Mouse (Mus musculus) forebrain, embryonic 15.5 days (tissue): Measurements from ENCODE around the gene Jarid2. TPM values are rescaled to one million over a fixed set of nuclear protein-coding genes. Genes with fewer than 3 reads are reported as not detected.

ENCODE experiments used
- ATAC-seq: fragments of 200-750 bp; cut with Nextera tagmentation; replicated peaks from 2 replicates; pipeline ENCODE4 v1.8.0; 2017; ENCODE audit warnings: mild to moderate bottlenecking, moderate TSS enrichment, moderate library complexity
- H3K27ac ChIP-seq: fragments of 300-500 bp; sonication (generic); replicated peaks from 2 replicates; pipeline ENCODE4 v1.5.1; 2015; ENCODE audit warnings: mild to moderate bottlenecking, inconsistent platforms
- H3K27me3 ChIP-seq: fragments of 300-500 bp; sonication (generic); 2 replicates; pipeline ENCODE4 v1.6.1; 2015; ENCODE audit warnings: inconsistent platforms
- H3K36me3 ChIP-seq: fragments of 300-500 bp; sonication (generic); 2 replicates; pipeline ENCODE4 v1.6.1; 2015; ENCODE audit warnings: mild to moderate bottlenecking, inconsistent platforms
- H3K4me1 ChIP-seq: fragments of 300-500 bp; sonication (generic); 2 replicates; pipeline ENCODE4 v1.6.1; 2015; ENCODE audit warnings: inconsistent platforms
- H3K4me2 ChIP-seq: fragments of 300-500 bp; sonication (generic); replicated peaks from 2 replicates; pipeline ENCODE4 v1.6.1; 2015; ENCODE audit warnings: mild to moderate bottlenecking, inconsistent platforms
- H3K4me3 ChIP-seq: fragments of 300-500 bp; sonication (generic); 2 replicates; pipeline ENCODE4 v1.5.1; 2015; ENCODE audit warnings: mild to moderate bottlenecking, inconsistent platforms
- H3K9ac ChIP-seq: fragments of 300-500 bp; sonication (generic); replicated peaks from 2 replicates; pipeline ENCODE4 v1.6.1; 2015; ENCODE audit warnings: mild to moderate bottlenecking, inconsistent platforms
- H3K9me3 ChIP-seq: fragments of 300-500 bp; sonication (generic); 2 replicates; pipeline ENCODE4 v1.6.1; 2016; ENCODE audit warnings: inconsistent platforms
- WGBS: fragments of 180-500 bp; shearing (Covaris S2); methylation state at CpG from one replicate; pipeline ENCODE4 v1.1.7; 2015; ENCODE audit warnings: mixed read lengths; 5-methylcytosine and 5-hydroxymethylcytosine counted together
- polyA plus RNA-seq: library from polyadenylated mRNA; unstranded; fragments of >200 nt; fragmentation: Nextera tagmentation; extraction: Ambion mirVana; gene quantifications from 2 replicates; pipeline ENCODE4 v1.2.1, GENCODE M21; 2015

Jarid2 gene
- 34.2 and 36.8 TPM in 2 replicates for polyA plus RNA-seq

DNA sequence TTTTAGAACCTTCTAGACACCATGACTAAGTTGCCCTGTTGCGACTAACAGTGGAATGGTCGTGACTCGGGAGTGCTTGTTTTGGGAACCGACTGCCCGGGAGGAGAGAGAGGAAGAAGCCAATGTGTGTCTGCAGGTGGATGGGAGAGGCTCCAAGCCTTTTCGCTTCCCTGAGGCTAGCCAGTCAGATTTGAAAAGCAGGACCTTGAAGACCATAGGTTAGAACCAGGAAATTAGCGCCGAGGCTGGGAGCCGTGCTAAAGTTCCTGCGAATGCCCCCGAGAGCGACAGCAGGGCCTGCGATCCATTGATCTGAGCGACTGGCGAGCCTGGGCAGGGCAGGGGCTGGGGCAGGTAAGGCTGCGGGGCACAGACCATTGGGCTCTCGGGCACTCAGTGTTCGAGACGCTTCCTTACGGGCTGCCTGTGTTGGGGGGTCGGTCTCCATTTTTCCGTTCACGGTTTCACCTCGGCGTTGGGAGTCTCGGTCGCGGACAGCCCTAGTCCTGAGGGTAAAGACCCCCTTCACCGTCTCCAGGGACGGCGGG, at the start of gene Jarid2:
Gene Jarid2, plus strand, starts transcription at position 51 of the 548 bp plus-strand sequence.
- H3K9me3 ChIP-seq = no peaks in the 10 kb centered on the region
- peak within 1 kb of the TSS; percentile 83 for H3K4me3 ChIP-seq
- peak within 1 kb of the TSS; percentile 99 for H3K27ac ChIP-seq
- WGBS = 3% methylated on average over 31 of the region's 31 CpGs
- peak within 1 kb of the TSS; percentile 68 for H3K9ac ChIP-seq
- H3K4me2 ChIP-seq = peak within 1 kb of the TSS; percentile 64
- no peaks in the 10 kb centered on the region for H3K36me3 ChIP-seq
- peaks cover 21% of the 10 kb centered on the region for H3K4me1 ChIP-seq
- H3K27me3 ChIP-seq = no peaks in the 10 kb centered on the region
- ATAC-seq = no peak

DNA sequence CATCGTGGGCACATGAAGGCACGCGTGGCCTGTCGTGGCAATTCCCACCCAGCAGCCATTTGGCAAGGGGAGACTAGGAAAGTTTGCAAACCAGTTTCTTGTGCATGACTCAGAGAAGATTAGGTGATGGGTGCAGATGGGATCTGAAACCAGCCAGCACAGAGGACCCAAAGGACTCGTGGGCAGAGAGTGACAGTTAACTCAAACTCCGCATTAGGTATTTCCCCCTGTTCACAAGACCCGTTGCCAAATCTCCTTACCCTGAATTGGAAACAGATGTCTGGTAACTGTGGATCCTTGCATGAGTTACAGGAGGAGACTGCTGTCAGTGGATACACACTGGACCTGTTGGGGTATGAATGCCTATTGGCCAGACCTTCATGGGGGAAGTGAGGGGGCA, 48.2 kb upstream of the Jarid2 start:
- Histone ChIP-seq H3K4me1 (no peaks in the 10 kb centered on the region), H3K4me3 (no peak overlapping the region), H3K27me3 (no peaks in the 10 kb centered on the region), H3K9ac (no peak overlapping the region), H3K9me3 (no peaks in the 10 kb centered on the region), H3K4me2 (no peak overlapping the region), H3K36me3 (no peaks in the 10 kb centered on the region), H3K27ac (no peak overlapping the region)
- ATAC-seq = no peak
- 78% methylated on average over 7 of the region's 7 CpGs for WGBS

DNA sequence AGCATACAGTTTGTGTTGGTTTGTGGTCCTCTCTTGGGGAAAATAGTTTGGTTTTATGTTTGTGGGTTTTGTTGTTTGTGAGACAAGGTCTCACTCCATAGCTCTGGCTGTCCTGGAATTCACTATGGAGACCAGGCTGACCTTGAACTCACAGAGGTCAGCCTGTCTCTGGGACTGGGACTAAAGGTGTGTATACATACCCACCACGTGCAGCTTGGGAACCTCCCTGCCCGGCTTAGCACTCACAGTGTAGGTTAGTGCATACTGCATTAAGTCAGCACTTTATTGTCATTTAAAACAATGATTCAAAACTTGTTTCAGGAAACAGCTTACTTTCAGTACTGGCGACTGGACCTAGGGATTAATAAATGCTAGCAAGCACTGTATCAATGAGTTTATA, 41.1 kb upstream of the Jarid2 start:
- no peak overlapping the region for H3K4me3 ChIP-seq
- H3K36me3 ChIP-seq = no peaks in the 10 kb centered on the region
- WGBS = 63% methylated on average over 3 of the region's 3 CpGs
- ATAC-seq = no peak
- H3K9ac ChIP-seq = no peak overlapping the region
- no peaks in the 10 kb centered on the region for H3K4me1 ChIP-seq
- H3K4me2 ChIP-seq = no peak overlapping the region
- no peak overlapping the region for H3K27ac ChIP-seq
- H3K27me3 ChIP-seq = no peaks in the 10 kb centered on the region
- no peaks in the 10 kb centered on the region for H3K9me3 ChIP-seq

DNA sequence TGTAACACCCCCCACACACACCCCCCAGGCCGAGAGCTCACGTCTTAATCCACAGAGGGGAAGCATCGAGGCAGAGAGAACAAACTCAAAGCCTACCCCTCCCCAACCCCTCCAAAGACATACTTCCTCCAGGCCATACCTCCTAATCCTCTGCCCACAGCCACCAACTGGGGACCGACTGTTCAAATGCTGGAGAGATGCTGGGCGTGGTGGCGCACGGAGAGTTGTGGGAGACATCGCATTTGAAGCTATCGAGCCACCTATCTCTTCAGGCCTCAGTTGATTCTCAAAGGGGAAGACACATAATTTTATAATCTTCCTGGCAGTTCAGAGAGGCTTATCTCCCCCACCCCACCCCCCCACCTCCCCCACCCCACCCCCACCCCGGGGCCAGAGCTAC, 31.6 kb upstream of the Jarid2 start:
- Histone ChIP-seq H3K4me1 (no peaks in the 10 kb centered on the region), H3K9me3 (no peaks in the 10 kb centered on the region), H3K9ac (no peak overlapping the region), H3K27me3 (no peaks in the 10 kb centered on the region), H3K4me2 (no peak overlapping the region), H3K36me3 (no peaks in the 10 kb centered on the region), H3K4me3 (no peak overlapping the region), H3K27ac (no peak overlapping the region)
- no peak for ATAC-seq
- 87% methylated on average over 10 of the region's 10 CpGs for WGBS

DNA sequence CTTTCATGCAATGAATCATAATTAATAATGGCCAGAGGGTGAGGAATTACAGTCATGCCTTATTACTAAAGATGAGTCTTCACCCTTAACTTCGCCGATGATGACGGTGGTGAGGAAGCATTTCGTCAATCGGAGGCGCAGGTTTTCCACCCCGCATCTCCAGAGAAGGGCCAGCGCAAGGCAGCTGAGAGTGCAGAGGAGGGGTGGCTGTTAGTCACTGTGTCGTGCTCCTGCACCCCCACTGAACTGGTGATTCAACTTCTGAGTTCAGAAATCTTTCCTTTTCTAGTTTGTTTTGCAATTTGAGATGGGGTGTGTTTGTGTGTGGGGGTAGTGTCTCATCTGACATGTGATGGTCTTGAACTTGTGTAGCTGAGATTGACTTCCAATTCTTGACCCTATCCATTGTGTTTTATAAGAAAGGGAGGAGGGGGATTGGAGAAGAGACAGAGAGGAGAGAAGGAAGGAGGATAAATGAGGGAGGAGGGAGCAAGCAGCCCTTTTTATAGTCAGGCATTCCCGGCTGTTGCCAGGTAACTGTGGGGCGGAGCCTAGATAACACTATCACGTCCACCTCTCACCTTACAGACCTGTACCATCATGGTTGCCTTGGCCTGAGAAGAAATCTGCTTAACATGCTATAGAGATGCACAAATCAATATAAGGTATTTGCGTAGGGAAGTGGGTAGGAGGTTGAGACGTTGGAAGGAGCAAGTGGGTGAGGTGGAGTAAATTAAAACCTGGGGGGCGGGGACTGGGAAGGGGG, 25.1 kb upstream of the Jarid2 start:
- Histone ChIP-seq H3K36me3 (no peaks in the 10 kb centered on the region), H3K4me3 (no peak overlapping the region), H3K9me3 (no peaks in the 10 kb centered on the region), H3K27ac (no peak overlapping the region), H3K27me3 (no peaks in the 10 kb centered on the region), H3K9ac (no peak overlapping the region), H3K4me1 (peaks cover 4% of the 10 kb centered on the region; the same call in 1 of the 2 replicates), H3K4me2 (no peak overlapping the region)
- ATAC-seq = no peak
- WGBS = 91% methylated on average over 15 of the region's 15 CpGs

DNA sequence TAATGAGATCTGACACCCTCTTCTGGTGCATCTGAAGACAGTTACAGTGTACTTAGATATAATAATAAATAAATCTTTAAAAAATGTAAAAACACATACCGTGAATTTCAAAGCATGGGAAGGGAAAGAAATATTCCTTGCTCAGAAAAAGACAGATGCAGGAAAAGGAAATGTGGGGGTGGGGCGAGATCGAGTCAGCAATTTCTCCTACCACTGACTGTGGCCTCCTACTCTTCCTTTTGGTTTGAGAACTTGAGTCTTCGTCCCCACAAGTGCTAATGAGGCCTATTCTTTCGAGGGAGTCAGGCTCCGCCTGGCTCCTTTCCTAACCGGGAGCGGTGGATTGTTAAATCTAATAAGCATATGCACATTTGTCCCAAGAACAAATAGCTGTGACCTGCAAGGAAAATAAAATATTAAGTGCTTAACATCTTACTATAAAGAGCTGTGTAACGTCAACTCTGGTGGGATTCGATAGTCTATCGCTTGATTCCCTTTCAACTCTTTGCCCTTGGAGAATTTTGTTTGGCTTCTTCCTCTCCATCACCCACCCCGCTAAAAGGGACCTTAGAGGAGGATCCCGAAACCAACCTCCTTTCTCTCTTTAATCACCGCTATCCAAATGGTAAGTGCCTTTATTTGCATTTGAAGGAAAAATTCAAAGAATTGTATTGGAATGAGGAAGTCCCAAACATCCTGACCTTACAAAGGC, 24.1 kb upstream of the Jarid2 start:
- no peaks in the 10 kb centered on the region for H3K9me3 ChIP-seq
- H3K4me3 ChIP-seq = no peak overlapping the region
- H3K27ac ChIP-seq = no peak overlapping the region
- H3K27me3 ChIP-seq = no peaks in the 10 kb centered on the region
- peaks cover 4% of the 10 kb centered on the region; the same call in 1 of the 2 replicates for H3K4me1 ChIP-seq
- no peak for ATAC-seq
- 26% methylated on average over 14 of the region's 14 CpGs for whole genome bisulfite sequencing
- H3K4me2 ChIP-seq = no peak overlapping the region
- no peak overlapping the region for H3K9ac ChIP-seq
- H3K36me3 ChIP-seq = no peaks in the 10 kb centered on the region

DNA sequence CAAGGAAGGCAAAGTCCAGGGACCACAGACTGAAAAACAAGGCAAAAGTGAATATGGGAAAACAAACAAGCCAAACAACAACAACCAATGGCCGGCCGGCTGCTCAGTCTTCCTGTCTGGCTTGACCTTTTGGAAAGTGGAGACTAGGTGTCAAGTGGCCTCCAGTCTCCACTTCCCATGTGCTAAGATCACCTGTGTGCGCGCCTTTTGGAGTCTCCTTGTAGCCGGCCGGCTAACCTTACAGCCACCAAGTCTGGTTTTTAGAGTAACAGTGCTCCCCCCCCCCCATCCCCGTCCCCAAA, 23.6 kb upstream of the Jarid2 start:
- no peak overlapping the region for H3K4me3 ChIP-seq
- H3K9ac ChIP-seq = no peak overlapping the region
- no peaks in the 10 kb centered on the region for H3K36me3 ChIP-seq
- peaks cover 4% of the 10 kb centered on the region; the same call in 1 of the 2 replicates for H3K4me1 ChIP-seq
- no peak overlapping the region for H3K27ac ChIP-seq
- no peak for ATAC-seq
- no peak overlapping the region for H3K4me2 ChIP-seq
- 55% methylated on average over 7 of the region's 7 CpGs for WGBS
- H3K27me3 ChIP-seq = no peaks in the 10 kb centered on the region
- H3K9me3 ChIP-seq = no peaks in the 10 kb centered on the region

DNA sequence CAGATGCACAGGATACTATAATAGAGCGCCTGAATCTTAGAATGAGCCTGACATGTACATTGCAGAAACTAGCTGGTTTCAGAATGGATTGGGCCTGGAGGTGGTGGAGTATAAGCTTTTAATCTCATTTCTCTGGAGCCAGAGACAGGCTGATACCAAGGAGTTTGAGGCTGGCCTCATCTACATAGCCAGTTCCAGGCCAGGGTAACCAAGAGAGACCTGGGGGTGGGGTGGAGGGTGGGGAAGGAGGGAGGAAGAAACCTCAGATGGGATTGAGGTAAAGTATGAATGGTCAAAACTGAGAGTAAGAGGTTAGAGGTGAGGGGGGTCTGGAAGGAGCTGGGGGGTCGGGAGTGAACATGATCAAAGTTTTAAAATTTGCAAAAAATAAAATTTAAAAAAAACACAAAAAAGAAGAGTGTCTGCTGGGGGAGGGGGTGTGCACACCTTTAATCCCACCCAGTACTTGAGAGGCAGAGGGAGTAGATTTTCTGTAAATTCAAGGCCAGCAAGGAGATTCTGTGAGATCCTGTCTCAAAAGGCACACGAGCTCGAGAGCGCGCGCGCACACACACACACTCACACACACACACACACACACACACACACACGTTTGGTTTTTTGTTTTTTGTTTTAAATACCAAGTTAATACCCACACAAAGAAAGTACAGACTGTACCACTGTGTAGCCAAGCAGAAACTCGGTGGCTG, 22.9 kb upstream of the Jarid2 start:
- 64% methylated on average over 10 of the region's 10 CpGs for WGBS
- ATAC-seq = no peak
- H3K27ac ChIP-seq = no peak overlapping the region
- H3K4me1 ChIP-seq = peaks cover 4% of the 10 kb centered on the region; the same call in 1 of the 2 replicates
- H3K4me2 ChIP-seq = no peak overlapping the region
- H3K27me3 ChIP-seq = no peaks in the 10 kb centered on the region
- H3K9ac ChIP-seq = no peak overlapping the region
- H3K9me3 ChIP-seq = no peaks in the 10 kb centered on the region
- no peaks in the 10 kb centered on the region for H3K36me3 ChIP-seq
- H3K4me3 ChIP-seq = no peak overlapping the region

DNA sequence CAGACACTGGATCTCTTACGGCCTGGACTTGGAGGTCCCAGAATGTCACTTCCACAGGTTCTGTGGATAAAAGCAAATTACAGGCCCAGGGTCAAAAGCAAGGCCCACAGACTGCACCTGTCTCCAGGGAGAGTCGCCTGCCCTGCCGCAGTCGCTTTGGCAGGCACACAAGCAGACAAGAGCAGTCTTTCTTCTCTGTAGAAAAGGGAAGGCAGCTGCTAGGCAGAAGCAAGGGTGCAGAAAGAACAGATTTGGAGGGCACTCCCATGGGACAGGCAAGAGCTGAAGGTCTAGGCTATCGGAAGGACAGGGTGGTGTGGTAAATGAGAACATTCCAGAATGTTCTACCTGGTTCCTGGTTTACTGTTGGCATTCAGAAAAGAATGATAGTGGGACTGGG, 22.1 kb upstream of the Jarid2 start:
- H3K9ac ChIP-seq = no peak overlapping the region
- 45% methylated on average over 5 of the region's 5 CpGs for WGBS
- peaks cover 4% of the 10 kb centered on the region; the same call in 1 of the 2 replicates for H3K4me1 ChIP-seq
- H3K27me3 ChIP-seq = no peaks in the 10 kb centered on the region
- H3K4me3 ChIP-seq = no peak overlapping the region
- ATAC-seq = no peak
- no peaks in the 10 kb centered on the region for H3K9me3 ChIP-seq
- no peak overlapping the region for H3K4me2 ChIP-seq
- no peak overlapping the region for H3K27ac ChIP-seq
- no peaks in the 10 kb centered on the region for H3K36me3 ChIP-seq

DNA sequence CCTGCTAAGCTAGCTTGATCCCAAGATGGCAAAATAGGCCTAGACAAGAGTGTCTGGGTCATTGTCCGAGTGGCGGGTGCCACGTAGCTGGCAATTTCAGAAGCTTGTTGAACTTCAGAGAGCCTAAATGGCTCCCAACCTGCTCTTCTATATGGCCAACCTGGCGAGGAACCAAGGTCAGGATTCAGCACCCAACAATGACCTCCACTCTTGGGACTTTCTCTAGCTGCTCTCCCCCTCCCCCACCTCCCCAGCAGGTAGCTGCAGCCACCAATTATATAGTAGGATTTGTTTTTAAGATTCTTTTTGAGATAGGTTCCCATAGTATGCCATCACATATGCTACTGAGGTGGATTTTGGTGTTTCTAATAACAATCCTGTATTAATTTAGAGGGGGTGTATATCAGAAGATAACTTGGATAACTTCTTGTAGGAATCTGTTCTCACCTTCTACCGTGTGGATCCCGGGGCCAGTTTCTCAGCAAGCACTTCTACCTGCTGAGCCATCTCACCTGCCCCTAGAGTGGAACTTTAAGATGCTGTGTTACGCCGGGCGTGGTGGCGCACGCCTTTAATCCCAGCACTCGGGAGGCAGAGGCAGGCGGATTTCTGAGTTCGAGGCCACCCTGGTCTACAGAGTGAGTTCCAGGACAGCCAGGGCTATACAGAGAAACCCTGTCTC, 20.8 kb upstream of the Jarid2 start:
- peaks cover 4% of the 10 kb centered on the region; the same call in 1 of the 2 replicates for H3K4me1 ChIP-seq
- 97% methylated on average over 14 of the region's 14 CpGs for WGBS

DNA sequence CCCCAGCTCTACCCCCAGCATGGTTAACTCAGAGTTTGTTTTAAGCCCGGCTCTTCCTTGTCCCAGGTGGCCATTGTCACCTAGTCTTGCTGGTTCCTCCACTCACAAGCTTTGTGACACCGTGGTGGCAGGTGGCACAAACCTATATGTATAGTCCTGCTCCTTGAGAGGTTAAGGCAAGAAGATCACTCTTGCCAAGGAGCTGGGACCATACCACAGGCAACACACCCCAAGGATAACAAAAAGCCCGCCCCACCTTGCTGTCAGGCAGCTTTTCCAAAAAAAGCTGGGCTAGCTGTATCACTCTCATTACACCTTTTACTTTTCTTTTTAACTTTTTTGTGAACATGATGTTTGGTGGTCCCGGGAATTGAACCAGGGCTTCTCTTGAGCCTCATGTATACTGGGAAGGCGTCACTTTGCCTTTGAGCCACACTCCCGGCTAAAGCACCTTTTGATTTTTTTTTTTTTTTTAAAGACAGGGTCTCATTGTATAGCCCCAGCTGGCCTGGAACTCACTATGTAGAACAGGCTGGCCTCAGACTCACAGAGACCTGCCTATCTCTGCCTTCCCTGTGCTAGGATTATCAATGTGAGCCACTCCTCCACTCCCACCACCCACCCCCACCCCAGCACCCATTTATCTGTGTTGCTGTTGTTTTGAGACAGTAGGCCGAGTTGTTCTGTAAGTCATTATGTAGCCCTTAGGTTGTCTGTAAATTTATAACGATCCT, 19.4 kb upstream of the Jarid2 start:
- Histone ChIP-seq H3K27me3 (no peaks in the 10 kb centered on the region), H3K4me2 (no peak overlapping the region), H3K36me3 (no peaks in the 10 kb centered on the region), H3K4me3 (no peak overlapping the region), H3K9me3 (no peaks in the 10 kb centered on the region), H3K4me1 (peaks cover 4% of the 10 kb centered on the region; the same call in 1 of the 2 replicates), H3K9ac (no peak overlapping the region), H3K27ac (no peak overlapping the region)
- ATAC-seq = no peak
- 63% methylated on average over 8 of the region's 8 CpGs for WGBS

More for the DNA sequence above, 20.8 kb upstream of the Jarid2 start:
- H3K27me3 ChIP-seq = no peaks in the 10 kb centered on the region
- no peak overlapping the region for H3K27ac ChIP-seq
- no peaks in the 10 kb centered on the region for H3K36me3 ChIP-seq
- H3K4me2 ChIP-seq = no peak overlapping the region
- H3K4me3 ChIP-seq = no peak overlapping the region
- no peak overlapping the region for H3K9ac ChIP-seq
- no peak for ATAC-seq
- H3K9me3 ChIP-seq = no peaks in the 10 kb centered on the region
